Mouse (Mus musculus) T-helper 2 cell (primary cell): ENCODE data around the gene Gm10352.
"Not testable (repeated sequence)": the region's sequence is repeated elsewhere in the genome, so short reads cannot be mapped to it uniquely, and the experiment has no call there.

Experiments
- in situ Hi-C: fragments of 300-600 bp; cut with MboI, MseI; formaldehyde crosslinking; loops from one replicate; pipeline ENCODE4 v1.15.1; 2025; ENCODE audit warnings: high pct_unique_total_duplicates

Gene Gm10352

DNA sequence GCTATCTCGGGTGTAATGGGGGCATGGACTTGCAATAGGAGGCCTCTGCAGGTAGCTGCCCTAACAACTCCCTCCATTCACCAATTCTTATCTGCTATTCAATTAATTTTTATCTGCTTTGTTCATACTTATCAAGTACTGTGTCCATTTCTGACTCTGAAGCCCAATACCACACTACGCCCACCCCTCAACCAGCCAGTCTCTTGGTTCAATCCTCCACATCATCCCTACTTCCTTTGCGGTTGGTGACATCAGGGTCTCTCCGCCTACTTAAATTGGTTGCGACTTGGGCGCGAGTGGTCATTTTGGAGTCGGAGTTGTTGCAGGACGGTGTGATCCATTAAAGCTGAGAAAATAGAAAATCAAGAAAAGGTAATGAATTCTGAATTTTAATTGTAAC, at the start of gene Gm10352:
Gm10352 (plus strand) TSS at position 301 of the 400 bp plus-strand sequence.
- in situ Hi-C loops = not testable (repeated sequence)

GRCm38 (mm10) chrY:2932282-2932681, 31.5 kb downstream of the Gm10352 start, which contains the start of gene Gm29289:
Gene Gm29289 (plus strand): TSS chrY:2932582.
- in situ Hi-C loops = not testable (repeated sequence)
